Mouse (Mus musculus) small intestine, adult 2 months (tissue): Measurements from ENCODE around the gene Gm37240. TPM values are rescaled to one million over a fixed set of nuclear protein-coding genes. Genes with fewer than 3 reads are reported as not detected.
A peak's percentile ranks its signal among the peaks of the same experiment; 100 is the strongest.

ENCODE experiments used
- H3K27ac ChIP-seq: fragments of 200-500 bp; 2 replicates; pipeline ENCODE4 v1.5.1; 2012; ENCODE audit warnings: low read depth, low read length, control low read depth, inconsistent platforms; ENCODE audit not compliant: insufficient read depth
- H3K27me3 ChIP-seq: fragments of 200-500 bp; 2 replicates; pipeline ENCODE4 v1.6.1; 2012; ENCODE audit warnings: mild to moderate bottlenecking, moderate library complexity, low read length, inconsistent platforms; ENCODE audit not compliant: control insufficient read depth, insufficient read depth
- H3K36me3 ChIP-seq: fragments of 200-500 bp; 2 replicates; pipeline ENCODE4 v1.6.1; 2012; ENCODE audit warnings: mild to moderate bottlenecking, low read length, control low read depth, inconsistent platforms; ENCODE audit not compliant: control insufficient read depth, insufficient read depth
- H3K4me1 ChIP-seq: fragments of 200-500 bp; 2 replicates; pipeline ENCODE4 v1.6.1; 2012; ENCODE audit warnings: low read length, inconsistent platforms, mixed read lengths; ENCODE audit not compliant: control insufficient read depth, insufficient read depth, insufficient read length
- H3K4me3 ChIP-seq: fragments of 200-500 bp; 2 replicates; pipeline ENCODE4 v1.5.1; 2012; ENCODE audit warnings: low read depth, mild to moderate bottlenecking, control low read depth, inconsistent platforms, low read length, moderate library complexity
- CTCF ChIP-seq: fragments of 200-500 bp; IDR thresholded peaks from 2 replicates; pipeline ENCODE4 v1.5.1; 2012; ENCODE audit warnings: low read depth, mild to moderate bottlenecking, control low read depth, inconsistent platforms, low read length, moderate library complexity, mixed read lengths; ENCODE audit not compliant: insufficient replicate concordance, insufficient read length; ENCODE audit errors: extremely low read depth
- POLR2A ChIP-seq: fragments of 200-500 bp; IDR thresholded peaks from 2 replicates; pipeline ENCODE4 v1.6.1; 2012; ENCODE audit warnings: low read depth, mild to moderate bottlenecking, control low read depth, inconsistent platforms, low read length, moderate library complexity
- WGBS: fragments of 180-500 bp; shearing (Covaris S2); methylation state at CpG from one replicate; pipeline ENCODE4 v1.1.7; 2018; 5-methylcytosine and 5-hydroxymethylcytosine counted together
- polyA plus RNA-seq: library from polyadenylated mRNA; depleted of rRNA; stranded (reverse); fragments of >200 nt; gene quantifications from 2 replicates; pipeline ENCODE4 v1.2.3, GENCODE M21; 2012

Gene Gm37240
- polyA plus RNA-seq, 1 experiment: 58.2 TPM

- no peak for TF ChIP-seq CTCF
- no peak for TF ChIP-seq POLR2A
- H3K4me3 ChIP-seq: no peak overlapping the region
- whole genome bisulfite sequencing: 73% methylated on average over 8 of the region's 8 CpGs
- H3K27me3 ChIP-seq: no peaks in the 10 kb centered on the region
- H3K4me1 ChIP-seq: no peaks in the 10 kb centered on the region
- H3K27ac ChIP-seq: no peak overlapping the region
- H3K36me3 ChIP-seq: no peaks in the 10 kb centered on the region
Measured at GRCm38 (mm10) chr3:84685662-84686293, 1201.5 kb downstream of the Gm37240 start.

- no peak overlapping the region for H3K27ac ChIP-seq
- no peaks in the 10 kb centered on the region for H3K27me3 ChIP-seq
- H3K4me3 ChIP-seq: no peak overlapping the region
- no peak for TF ChIP-seq CTCF
- TF ChIP-seq POLR2A: no peak
- H3K36me3 ChIP-seq: no peaks in the 10 kb centered on the region
- 91% methylated on average over 6 of the region's 6 CpGs for WGBS
- H3K4me1 ChIP-seq: no peaks in the 10 kb centered on the region
Measured at GRCm38 (mm10) chr3:84683788-84684187, 1203.5 kb downstream of the Gm37240 start.

- WGBS: 71% methylated on average over 8 of the region's 8 CpGs
- Histone ChIP-seq H3K4me3 (no peak overlapping the region), H3K36me3 (no peaks in the 10 kb centered on the region), H3K27ac (peak overlapping the region; percentile 31; the same call in 1 of the 2 replicates), H3K27me3 (no peaks in the 10 kb centered on the region), H3K4me1 (no peaks in the 10 kb centered on the region; the same call in 1 of the 2 replicates)
- TF ChIP-seq CTCF (no peak), POLR2A (no peak)
Measured at GRCm38 (mm10) chr3:84681699-84682098, 1205.6 kb downstream of the Gm37240 start.

- Histone ChIP-seq H3K27ac (peak overlapping the region; percentile 9; the same call in 1 of the 2 replicates), H3K4me3 (no peak overlapping the region), H3K27me3 (no peaks in the 10 kb centered on the region), H3K36me3 (no peaks in the 10 kb centered on the region), H3K4me1 (no peaks in the 10 kb centered on the region; the same call in 1 of the 2 replicates)
- TF ChIP-seq POLR2A (no peak), CTCF (no peak)
- WGBS: 90% methylated on average over 7 of the region's 7 CpGs
Measured at GRCm38 (mm10) chr3:84680062-84680461, 1207.3 kb downstream of the Gm37240 start.

GRCm38 (mm10) chr3:84679542-84679941, 1207.8 kb downstream of the Gm37240 start:
- Histone ChIP-seq H3K27me3 (no peaks in the 10 kb centered on the region), H3K36me3 (no peaks in the 10 kb centered on the region), H3K4me3 (no peak overlapping the region), H3K4me1 (no peaks in the 10 kb centered on the region; the same call in 1 of the 2 replicates), H3K27ac (peak overlapping the region; percentile 31)
- WGBS: 82% methylated on average over 8 of the region's 8 CpGs
- no peak for TF ChIP-seq POLR2A
- no peak for TF ChIP-seq CTCF

- H3K4me3 ChIP-seq: no peak overlapping the region
- 76% methylated on average over 5 of the region's 5 CpGs for WGBS
- H3K4me1 ChIP-seq: no peaks in the 10 kb centered on the region; the same call in 1 of the 2 replicates
- no peaks in the 10 kb centered on the region for H3K36me3 ChIP-seq
- H3K27ac ChIP-seq: peak overlapping the region; percentile 31
- no peaks in the 10 kb centered on the region for H3K27me3 ChIP-seq
- TF ChIP-seq CTCF: no peak
- TF ChIP-seq POLR2A: no peak
Measured at GRCm38 (mm10) chr3:84678891-84679290, 1208.4 kb downstream of the Gm37240 start.

GRCm38 (mm10) chr3:84675710-84676109, 1211.6 kb downstream of the Gm37240 start:
- Histone ChIP-seq H3K27ac (no peak overlapping the region), H3K4me1 (no peaks in the 10 kb centered on the region; the same call in 1 of the 2 replicates), H3K4me3 (no peak overlapping the region), H3K27me3 (no peaks in the 10 kb centered on the region), H3K36me3 (no peaks in the 10 kb centered on the region)
- no peak for TF ChIP-seq CTCF
- TF ChIP-seq POLR2A: no peak
- 80% methylated on average over 5 of the region's 5 CpGs for WGBS
